Comparison of ENCODE assay signal across 11 mouse cellular contexts in genomic region chr12:109424753-109425332, GRCm38 (mm10). TPM values are rescaled to one million over a fixed set of nuclear protein-coding genes. Genes with fewer than 3 reads are reported as not detected.
A peak's percentile ranks its signal among the peaks of the same experiment; 100 is the strongest.
DNase-seq lines count a peak whose midpoint lies in the region; ATAC-seq and TF ChIP-seq lines count a peak whose summit lies in the region.
"Had no signal": no experiment of that assay in that cellular context is flagged by ENCODE, and none has a peak within 500 bp of the region (broad histone marks: within the 10 kb centered on the region; RNA-seq: fewer than 3 reads in every experiment).

No protein-coding gene starts in this region.

- no peak overlapping the region for H3K27ac ChIP-seq in heart, embryonic 16.5 days (ENCODE audit: low read length)
- H3K27ac ChIP-seq in hindbrain, embryonic 15.5 days (replicated peaks) = no peak overlapping the region

- no peak overlapping the region for H3K4me3 ChIP-seq in heart, embryonic 16.5 days (ENCODE audit: low read length)
- H3K4me3 ChIP-seq in hindbrain, embryonic 15.5 days = no peak overlapping the region
- no peak overlapping the region for H3K4me3 ChIP-seq in myocyte

- no peak overlapping the region for H3ac ChIP-seq in myocyte (ENCODE audit: control insufficient read depth, insufficient read length)

- 18% methylated on average over 20 of the region's 20 CpGs for WGBS in heart, embryonic 16.5 days
- 10% methylated on average over 20 of the region's 20 CpGs for WGBS in hindbrain, embryonic 15.5 days

- no peak for TF ChIP-seq POLR2A in myocyte (IDR thresholded peaks at IDR 0.05; ENCODE audit: insufficient read length, low read depth)

- no peaks in the 10 kb centered on the region for H3K9me3 ChIP-seq in heart, embryonic 16.5 days (replicated peaks; ENCODE audit: control insufficient read depth, low read length)
- H3K9me3 ChIP-seq in hindbrain, embryonic 15.5 days = no peaks in the 10 kb centered on the region

- 0 out of 2 replicates have a peak overlapping the region, but pooled peaks have one; percentile 3 for H3K9ac ChIP-seq in heart, embryonic 16.5 days (ENCODE audit: low read length)
- no peak overlapping the region for H3K9ac ChIP-seq in hindbrain, embryonic 15.5 days

- H3K27me3 ChIP-seq in heart, embryonic 16.5 days (ENCODE audit: control insufficient read depth, insufficient read depth, low read length) = peaks cover 13% of the 10 kb centered on the region
- H3K27me3 ChIP-seq in hindbrain, embryonic 15.5 days = peaks cover 6% of the 10 kb centered on the region
- H3K27me3 ChIP-seq in myocyte (ENCODE audit: control insufficient read depth, insufficient read depth, insufficient read length) = no peaks in the 10 kb centered on the region

- DNase-seq in heart, postnatal 25 days (ENCODE audit: low spot score) = no peak
- DNase-seq in embryo, embryonic 10.5 days (ENCODE audit: low spot score) = peak; percentile 65
- DNase-seq: cerebellum, adult 8-10 months; lung, postnatal 14 days; thymus, postnatal 25 days had no signal

- peaks cover 12% of the 10 kb centered on the region for H3K4me1 ChIP-seq in heart, embryonic 16.5 days (ENCODE audit: control insufficient read depth, insufficient read depth, low read length)
- peaks cover 15% of the 10 kb centered on the region for H3K4me1 ChIP-seq in hindbrain, embryonic 15.5 days (replicated peaks)

- no peaks in the 10 kb centered on the region for H3K79me2 ChIP-seq in myocyte (ENCODE audit: control insufficient read depth, insufficient read depth)

- H3K36me3 ChIP-seq in heart, embryonic 16.5 days (ENCODE audit: control insufficient read depth, insufficient read depth) = no peaks in the 10 kb centered on the region
- H3K36me3 ChIP-seq in hindbrain, embryonic 15.5 days = no peaks in the 10 kb centered on the region
- H3K36me3 ChIP-seq in myocyte (ENCODE audit: control insufficient read depth, insufficient read depth) = no peaks in the 10 kb centered on the region

- H3K4me2 ChIP-seq in heart, embryonic 16.5 days (ENCODE audit: low read depth, low read length) = no peak overlapping the region
- H3K4me2 ChIP-seq in hindbrain, embryonic 15.5 days = peak overlapping the region; percentile 34
- H3K4me2 ChIP-seq in myocyte (ENCODE audit: low read depth) = peak overlapping the region; percentile 56

- intact Hi-C loops in heart, postnatal 25 days (cut with DNase I) = no loop called here

- no peak for ATAC-seq in heart, embryonic 16.5 days (replicated peaks; ENCODE audit: extremely low read depth, insufficient read depth, low FRiP score)
- no peak for ATAC-seq in hindbrain, embryonic 15.5 days (ENCODE audit: low FRiP score, low read depth)
- no peak for ATAC-seq in monocyte, adult 5-6 weeks (replicated peaks; ENCODE audit: insufficient number of reproducible peaks, low FRiP score, low TSS enrichment, poor library complexity, severe bottlenecking)
- no peak for ATAC-seq in granulocyte monocyte progenitor cell, adult 5-6 weeks (replicated peaks; ENCODE audit: poor library complexity, severe bottlenecking)
- ATAC-seq in megakaryocyte progenitor cell, adult 5-6 weeks (replicated peaks; ENCODE audit: poor library complexity) = no peak

TF ChIP-seq in myocyte, 11 proteins besides CTCF, POLR2A, EP300 and RAD21:
- TF ChIP-seq USF1 (IDR thresholded peaks at IDR 0.05; ENCODE audit: low read depth) (no peak), POLR2AphosphoS2 (IDR thresholded peaks at IDR 0.05; ENCODE audit: insufficient read length, low read depth) (no peak), MYOG (IDR thresholded peaks at IDR 0.05; ENCODE audit: control insufficient read depth in 1 of 3, insufficient read depth in 1 of 3, insufficient read length in 2 of 3, low read depth in 2 of 3) (no peak), E2F4 (IDR thresholded peaks at IDR 0.05; ENCODE audit: insufficient read depth) (no peak), MYOD1 (IDR thresholded peaks at IDR 0.05; ENCODE audit: control insufficient read depth in 1 of 3, insufficient read length in 2 of 3, low read depth in 2 of 3) (no peak), CEBPB (IDR thresholded peaks at IDR 0.05; ENCODE audit: insufficient read depth, poor library complexity, severe bottlenecking) (no peak), MAX (IDR thresholded peaks at IDR 0.05; ENCODE audit: low read depth) (no peak), TCF3 (IDR thresholded peaks at IDR 0.05; ENCODE audit: insufficient read length, low read depth) (no peak), REST (IDR thresholded peaks at IDR 0.05; ENCODE audit: insufficient read depth, insufficient read length) (no peak), TCF12 (IDR thresholded peaks at IDR 0.05; ENCODE audit: insufficient read depth, poor library complexity, severe bottlenecking) (no peak), SRF (IDR thresholded peaks at IDR 0.05; ENCODE audit: control insufficient read depth, insufficient read length, low read depth) (no peak)

RNA-seq across cellular contexts. Expression of gene Dlk1, which starts 27.8 kb away (rescaled TPM):
- 169 and 179 TPM in 2 replicates for polyA plus RNA-seq in heart, embryonic 16.5 days (2015; fragmentation: Nextera tagmentation; extraction: Ambion mirVana)
- under 1 TPM; 0.26 to 0.61 TPM for total RNA-seq in heart, postnatal 25 days (2021)
- polyA plus RNA-seq in hindbrain, embryonic 15.5 days (2015; fragmentation: Nextera tagmentation; extraction: Ambion mirVana) = 56.8 and 61.4 TPM in 2 replicates
- polyA plus RNA-seq in myocyte (2012; fragmentation: generic; extraction: Trizol) = not detected
- not detected in 3 replicates for total RNA-seq in monocyte, adult 5-6 weeks (2017)
- not detected in 2 replicates for total RNA-seq in granulocyte monocyte progenitor cell, adult 5-6 weeks (2014; fragmentation: Nextera tagmentation)
- total RNA-seq in granulocyte monocyte progenitor cell, adult 5-6 weeks (2017) = not detected in 2 replicates
- total RNA-seq in megakaryocyte progenitor cell, adult 5-6 weeks (2015) = 0.64 TPM in 1 of 2 replicates, not detected in the other
- not detected in 2 replicates for total RNA-seq in megakaryocyte progenitor cell, adult 5-6 weeks (2017)
